Comparison of ENCODE assay signal across 23 mouse cellular contexts in genomic region chr12:85378271-85378670, GRCm38 (mm10). TPM values are rescaled to one million over a fixed set of nuclear protein-coding genes. Genes with fewer than 3 reads are reported as not detected.
DNase-seq lines count a peak whose midpoint lies in the region; ATAC-seq and TF ChIP-seq lines count a peak whose summit lies in the region.
"Had no signal": no experiment of that assay in that cellular context is flagged by ENCODE, and none has a peak within 500 bp of the region (broad histone marks: within the 10 kb centered on the region; RNA-seq: fewer than 3 reads in every experiment).

No protein-coding gene starts in this region.

- ATAC-seq in CD4-positive, CD25-positive, alpha-beta regulatory T cell, adult 4 months: no peak
- ATAC-seq in liver, postnatal 0 days: no peak
- no peak for ATAC-seq in liver, embryonic 11.5 days (replicated peaks; ENCODE audit: low FRiP score)
- ATAC-seq: forebrain, postnatal 0 days; intestine, embryonic 16.5 days had no signal

- WGBS in liver, postnatal 0 days (ENCODE audit: insufficient replicate concordance): 82% methylated on average over 2 of the region's 2 CpGs
- 77% methylated on average over 2 of the region's 2 CpGs for WGBS in liver, embryonic 11.5 days

- intact Hi-C loops in left cerebral cortex, postnatal 36 days (cut with DNase I): loop anchor here (5.0 kb wide), 2 partner anchors 54 to 94 kb away; partner anchors contain the start of gene Fos

- peak; percentile 49 for DNase-seq in CD4-positive, CD25-positive, alpha-beta regulatory T cell, adult 2 months (ENCODE audit: low read depth, low spot score)
- no peak for DNase-seq in liver, postnatal 0 days
- no peak for DNase-seq in liver, embryonic 11.5 days (ENCODE audit: low spot score)
- peak; percentile 21 for DNase-seq in T-cell, adult 2 months (ENCODE audit: low spot score)
- peak; percentile 53 for DNase-seq in splenic B cell, adult 2 months (ENCODE audit: low read depth, low spot score)
- no peak for DNase-seq in right cerebral cortex, postnatal 10 days (ENCODE audit: low spot score in 2 of 2)
- no peak for DNase-seq in left cerebral cortex, postnatal 36 days (ENCODE audit: low spot score in 2 of 2)
- DNase-seq: cerebellum, postnatal 10 days; forebrain, postnatal 0 days; heart, postnatal 10 days; layer of hippocampus, postnatal 36 days; lung, embryonic 14.5 days; lung, postnatal 4 days; right cerebral cortex, adult 18-20 months had no signal

- H3K9ac ChIP-seq in liver, postnatal 0 days (replicated peaks): no peak overlapping the region
- H3K9ac ChIP-seq in liver, embryonic 11.5 days (ENCODE audit: low read depth, low read length): no peak overlapping the region
- H3K9ac ChIP-seq: embryonic facial prominence, embryonic 15.5 days; forebrain, postnatal 0 days; hindbrain, embryonic 12.5 days; lung, embryonic 14.5 days; neural tube, embryonic 12.5 days had no signal

- TF ChIP-seq EP300 in liver, postnatal 0 days (IDR thresholded peaks at IDR 0.05; ENCODE audit: low read depth): no peak

- H3K4me3 ChIP-seq in liver, postnatal 0 days (ENCODE audit: low read depth, low read length): no peak overlapping the region
- H3K4me3 ChIP-seq in liver, embryonic 11.5 days (ENCODE audit: low read depth, low read length): no peak overlapping the region
- H3K4me3 ChIP-seq: embryonic facial prominence, embryonic 15.5 days; hindbrain, embryonic 12.5 days; limb, embryonic 10.5 days; neural tube, embryonic 12.5 days had no signal

- TF ChIP-seq CTCF in liver, postnatal 0 days (IDR thresholded peaks at IDR 0.05; ENCODE audit: low read depth): peak; percentile 33

- 0 out of 2 replicates have a peak, but pooled peaks cover 5% of the 10 kb centered on the region for H3K27me3 ChIP-seq in liver, postnatal 0 days (ENCODE audit: insufficient read depth, low read length)
- no peaks in the 10 kb centered on the region for H3K27me3 ChIP-seq in liver, embryonic 11.5 days (replicated peaks; ENCODE audit: control insufficient read depth, insufficient read depth, low read length)
- H3K27me3 ChIP-seq in splenic B cell, adult 2 months (ENCODE audit: control insufficient read depth, insufficient read depth, low read length, poor library complexity, severe bottlenecking): no peaks in the 10 kb centered on the region
- H3K27me3 ChIP-seq: embryonic facial prominence, embryonic 15.5 days; hindbrain, embryonic 12.5 days; neural tube, embryonic 12.5 days had no signal

- no peak overlapping the region for H3K27ac ChIP-seq in liver, postnatal 0 days (ENCODE audit: low read depth)
- no peak overlapping the region for H3K27ac ChIP-seq in liver, embryonic 11.5 days (ENCODE audit: low read depth, low read length)
- H3K27ac ChIP-seq: embryonic facial prominence, embryonic 15.5 days; hindbrain, embryonic 12.5 days; kidney, postnatal 0 days; limb, embryonic 10.5 days; neural tube, embryonic 12.5 days had no signal

- H3K36me3 ChIP-seq in liver, postnatal 0 days (replicated peaks; ENCODE audit: insufficient read depth, low read length): no peaks in the 10 kb centered on the region
- no peaks in the 10 kb centered on the region for H3K36me3 ChIP-seq in liver, embryonic 11.5 days (ENCODE audit: control insufficient read depth, insufficient read depth, low read length)
- no peaks in the 10 kb centered on the region for H3K36me3 ChIP-seq in splenic B cell, adult 2 months (ENCODE audit: control insufficient read depth, insufficient read depth, low read length, poor library complexity, severe bottlenecking)
- H3K36me3 ChIP-seq: embryonic facial prominence, embryonic 15.5 days; hindbrain, embryonic 12.5 days; limb, embryonic 10.5 days; neural tube, embryonic 12.5 days had no signal

- peaks cover 30% of the 10 kb centered on the region for H3K4me1 ChIP-seq in liver, postnatal 0 days (ENCODE audit: insufficient read depth)
- peaks cover 2% of the 10 kb centered on the region; the same call in 1 of the 2 replicates for H3K4me1 ChIP-seq in liver, embryonic 11.5 days (replicated peaks; ENCODE audit: control insufficient read depth, insufficient read depth, low read length)

- H3K9me3 ChIP-seq in liver, postnatal 0 days (ENCODE audit: low read length): no peaks in the 10 kb centered on the region
- H3K9me3 ChIP-seq in liver, embryonic 11.5 days (ENCODE audit: control insufficient read depth, low read length): no peaks in the 10 kb centered on the region
- H3K9me3 ChIP-seq: embryonic facial prominence, embryonic 15.5 days; hindbrain, embryonic 12.5 days; limb, embryonic 10.5 days; neural tube, embryonic 12.5 days had no signal

- no peak overlapping the region for H3K4me2 ChIP-seq in liver, postnatal 0 days (ENCODE audit: low read depth, low read length)
- H3K4me2 ChIP-seq in liver, embryonic 11.5 days: no peak overlapping the region
- H3K4me2 ChIP-seq: embryonic facial prominence, embryonic 15.5 days; heart, embryonic 11.5 days; hindbrain, embryonic 12.5 days; lung, embryonic 14.5 days; midbrain, embryonic 11.5 days; neural tube, embryonic 12.5 days had no signal

RNA-seq across cellular contexts. Expression of gene Tmed10, which starts 3.6 kb away (rescaled TPM):
- polyA plus RNA-seq in CD4-positive, CD25-positive, alpha-beta regulatory T cell, adult 4 months (2017; shearing (Covaris generic)): 100 to 1,000 TPM; 211 to 243 TPM
- 165 and 170 TPM in 2 replicates for polyA plus RNA-seq in liver, postnatal 0 days (2015; fragmentation: Nextera tagmentation; extraction: Ambion mirVana)
- 271 and 278 TPM in 2 replicates for polyA plus RNA-seq in liver, embryonic 11.5 days (2014; fragmentation: Nextera tagmentation; extraction: Ambion mirVana)
- 100 to 1,000 TPM; 150 to 154 TPM for total RNA-seq in left cerebral cortex, postnatal 36 days (2021)

RNA-seq across cellular contexts. Expression of gene Nek9, which starts 39.1 kb away (rescaled TPM):
- 10 to 100 TPM; 11.2 to 13.9 TPM for polyA plus RNA-seq in CD4-positive, CD25-positive, alpha-beta regulatory T cell, adult 4 months (2017; shearing (Covaris generic))
- 4.1 and 4.5 TPM in 2 replicates for polyA plus RNA-seq in liver, postnatal 0 days (2015; fragmentation: Nextera tagmentation; extraction: Ambion mirVana)
- polyA plus RNA-seq in liver, embryonic 11.5 days (2014; fragmentation: Nextera tagmentation; extraction: Ambion mirVana): 7.2 and 9.4 TPM in 2 replicates
- 10 to 100 TPM; 31.0 to 33.7 TPM for total RNA-seq in left cerebral cortex, postnatal 36 days (2021)

Comparison
In these comparisons a context has a peak if more than half of its experiments do, and no peak if none do; other contexts are left out.
1. DNase-seq: peak in CD4-positive, CD25-positive, alpha-beta regulatory T cell, adult 2 months (single experiment), T-cell, adult 2 months (single experiment) and splenic B cell, adult 2 months (single experiment); none in liver, postnatal 0 days (single experiment), liver, embryonic 11.5 days (single experiment), right cerebral cortex, postnatal 10 days (0 of 2) and left cerebral cortex, postnatal 36 days (0 of 2).